Mouse (Mus musculus) kidney, postnatal 0 days (tissue): ENCODE measurements around the gene 6330409D20Rik. TPM values are rescaled to one million over a fixed set of nuclear protein-coding genes. Genes with fewer than 3 reads are reported as not detected.

ENCODE experiments used
- ATAC-seq: fragments of 200-750 bp; cut with Nextera tagmentation; replicated peaks from 2 replicates; pipeline ENCODE4 v1.8.0; 2017; ENCODE audit warnings: low read depth, moderate number of reproducible peaks, moderate TSS enrichment, moderate library complexity; ENCODE audit not compliant: low FRiP score
- DNase-seq: peaks from one replicate; pipeline ENCODE4 v3.0.0-alpha.2; 2016; ENCODE audit warnings: low spot score
- H3K27ac ChIP-seq: fragments of 300-500 bp; sonication (generic); 2 replicates; pipeline ENCODE4 v1.5.1; 2014; ENCODE audit warnings: mild to moderate bottlenecking
- H3K27me3 ChIP-seq: fragments of 300-500 bp; sonication (generic); 2 replicates; pipeline ENCODE4 v1.6.1; 2014; ENCODE audit warnings: low read length, mixed read lengths; ENCODE audit not compliant: insufficient read depth
- H3K36me3 ChIP-seq: fragments of 300-500 bp; sonication (generic); 2 replicates; pipeline ENCODE4 v1.6.1; 2014; ENCODE audit warnings: low read length, mixed read lengths; ENCODE audit not compliant: insufficient read depth
- H3K4me1 ChIP-seq: fragments of 300-500 bp; sonication (generic); replicated peaks from 2 replicates; pipeline ENCODE4 v1.6.1; 2014; ENCODE audit warnings: antibody characterized with exemption, low read length, mixed read lengths; ENCODE audit not compliant: insufficient read depth
- H3K4me2 ChIP-seq: fragments of 300-500 bp; sonication (generic); 2 replicates; pipeline ENCODE4 v1.6.1; 2014; ENCODE audit warnings: mild to moderate bottlenecking, low read length, moderate library complexity, mixed read lengths
- H3K4me3 ChIP-seq: fragments of 300-500 bp; sonication (generic); replicated peaks from 2 replicates; pipeline ENCODE4 v1.5.1; 2014; ENCODE audit warnings: low read depth, low read length
- H3K9ac ChIP-seq: fragments of 300-500 bp; sonication (generic); 2 replicates; pipeline ENCODE4 v1.6.1; 2014; ENCODE audit warnings: low read depth, low read length
- H3K9me3 ChIP-seq: fragments of 300-500 bp; sonication (generic); replicated peaks from 2 replicates; pipeline ENCODE4 v1.6.1; 2016; ENCODE audit warnings: low read length, inconsistent platforms, mixed read lengths
- CTCF ChIP-seq: IDR thresholded peaks from 2 replicates; pipeline ENCODE4 v1.5.1; 2016; ENCODE audit warnings: antibody characterized with exemption, low read depth, mild to moderate bottlenecking, moderate library complexity
- WGBS: fragments of 180-500 bp; shearing (Covaris S2); extraction: QIAGEN DNeasy Blood & Tissue Kit; methylation state at CpG from one replicate; pipeline ENCODE4 v1.1.7; 2014; 5-methylcytosine and 5-hydroxymethylcytosine counted together
- polyA plus RNA-seq: library from polyadenylated mRNA; unstranded; fragments of >200 nt; fragmentation: Nextera tagmentation; extraction: Ambion mirVana; gene quantifications from 2 replicates; pipeline ENCODE4 v1.2.1, GENCODE M21; 2015

Gene 6330409D20Rik
- polyA plus RNA-seq, 1 experiment from 2014 or later = not detected

DNA sequence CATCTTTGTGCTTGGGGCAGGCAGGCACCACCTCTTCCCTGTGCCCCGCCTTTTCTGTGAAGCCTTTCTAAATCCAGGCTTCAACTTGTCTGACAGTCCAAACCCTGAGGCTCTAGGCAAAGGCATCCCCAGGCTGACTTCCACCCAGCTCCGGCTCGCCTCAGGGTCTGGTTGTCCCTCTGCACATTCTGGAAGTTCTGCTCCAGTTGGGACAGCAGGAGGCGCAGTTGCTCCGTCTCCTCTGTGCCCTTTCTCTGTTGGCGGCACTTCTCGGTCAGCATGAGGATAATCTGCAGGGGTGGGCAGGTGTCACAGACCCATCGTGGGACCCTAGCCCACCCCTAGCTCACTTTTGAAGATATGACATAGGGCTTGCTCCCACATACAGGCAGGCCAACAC is 38.3 kb upstream of the 6330409D20Rik start:
- 20% methylated on average over 8 of the region's 8 CpGs for WGBS
- H3K27ac ChIP-seq = no peak overlapping the region
- TF ChIP-seq CTCF = peak; percentile 86
- DNase-seq = peak; percentile 86
- no peaks in the 10 kb centered on the region; the same call in 1 of the 2 replicates for H3K27me3 ChIP-seq
- H3K4me3 ChIP-seq = no peak overlapping the region
- ATAC-seq = no peak
- no peaks in the 10 kb centered on the region for H3K9me3 ChIP-seq
- peaks cover 4% of the 10 kb centered on the region for H3K4me1 ChIP-seq
- no peak overlapping the region for H3K4me2 ChIP-seq
- no peak overlapping the region for H3K9ac ChIP-seq
- H3K36me3 ChIP-seq = no peaks in the 10 kb centered on the region

DNA sequence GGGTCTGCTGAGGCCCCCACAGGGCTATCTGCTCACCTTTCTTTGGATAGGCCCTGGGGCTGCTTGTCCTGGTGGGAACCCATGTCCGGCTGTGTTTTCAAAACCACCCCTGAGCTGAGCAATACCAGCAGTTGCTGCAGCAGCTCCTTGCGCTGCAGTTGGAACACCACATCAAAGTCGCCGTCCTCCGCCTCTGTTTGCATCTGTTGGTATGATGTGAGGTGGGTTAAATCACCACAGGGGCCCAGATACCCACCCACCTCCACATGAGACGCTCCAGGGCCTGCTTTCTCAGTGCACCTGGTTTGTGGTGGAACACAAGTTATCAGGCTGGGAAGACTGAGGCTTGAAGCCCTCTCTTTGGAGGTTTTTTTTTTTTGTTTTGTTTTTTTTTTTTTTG is 37.3 kb upstream of the 6330409D20Rik start:
- WGBS = 91% methylated on average over 6 of the region's 6 CpGs
- Histone ChIP-seq H3K36me3 (no peaks in the 10 kb centered on the region), H3K9ac (no peak overlapping the region), H3K9me3 (no peaks in the 10 kb centered on the region), H3K4me1 (peaks cover 4% of the 10 kb centered on the region), H3K27me3 (no peaks in the 10 kb centered on the region; the same call in 1 of the 2 replicates), H3K4me3 (no peak overlapping the region), H3K27ac (no peak overlapping the region), H3K4me2 (no peak overlapping the region)
- DNase-seq (no peak), ATAC-seq (no peak)
- TF ChIP-seq CTCF = no peak

DNA sequence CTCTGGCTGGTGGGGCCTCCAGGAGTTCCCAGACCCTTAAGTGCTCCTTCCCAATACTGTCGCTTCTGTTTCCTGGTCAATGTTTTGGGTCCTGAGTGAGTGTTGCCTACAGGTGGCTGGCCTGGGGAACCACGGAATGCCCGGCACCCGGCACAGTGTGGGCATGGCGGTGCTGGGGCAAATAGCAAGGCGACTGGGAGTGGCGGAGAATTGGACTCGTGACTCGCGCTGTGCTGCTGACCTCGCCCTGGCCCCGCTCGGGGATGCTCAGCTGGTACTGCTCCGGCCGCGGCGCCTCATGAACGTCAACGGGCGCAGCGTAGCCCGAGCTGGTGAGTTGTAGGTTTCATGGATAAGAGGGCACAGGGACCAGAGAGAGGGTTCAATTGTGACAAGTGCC is 35.4 kb upstream of the 6330409D20Rik start:
- peaks cover 4% of the 10 kb centered on the region for H3K4me1 ChIP-seq
- no peak overlapping the region for H3K27ac ChIP-seq
- 0 out of 2 replicates have a peak, but pooled peaks have one; percentile 11 for ATAC-seq
- H3K27me3 ChIP-seq = no peaks in the 10 kb centered on the region; the same call in 1 of the 2 replicates
- no peak for DNase-seq
- peak overlapping the region; percentile 83 for H3K4me2 ChIP-seq
- WGBS = 25% methylated on average over 22 of the region's 22 CpGs
- H3K4me3 ChIP-seq = peak overlapping the region; percentile 40
- no peaks in the 10 kb centered on the region for H3K36me3 ChIP-seq
- no peak for TF ChIP-seq CTCF
- peak overlapping the region; percentile 13; the same call in 1 of the 2 replicates for H3K9ac ChIP-seq
- H3K9me3 ChIP-seq = no peaks in the 10 kb centered on the region

DNA sequence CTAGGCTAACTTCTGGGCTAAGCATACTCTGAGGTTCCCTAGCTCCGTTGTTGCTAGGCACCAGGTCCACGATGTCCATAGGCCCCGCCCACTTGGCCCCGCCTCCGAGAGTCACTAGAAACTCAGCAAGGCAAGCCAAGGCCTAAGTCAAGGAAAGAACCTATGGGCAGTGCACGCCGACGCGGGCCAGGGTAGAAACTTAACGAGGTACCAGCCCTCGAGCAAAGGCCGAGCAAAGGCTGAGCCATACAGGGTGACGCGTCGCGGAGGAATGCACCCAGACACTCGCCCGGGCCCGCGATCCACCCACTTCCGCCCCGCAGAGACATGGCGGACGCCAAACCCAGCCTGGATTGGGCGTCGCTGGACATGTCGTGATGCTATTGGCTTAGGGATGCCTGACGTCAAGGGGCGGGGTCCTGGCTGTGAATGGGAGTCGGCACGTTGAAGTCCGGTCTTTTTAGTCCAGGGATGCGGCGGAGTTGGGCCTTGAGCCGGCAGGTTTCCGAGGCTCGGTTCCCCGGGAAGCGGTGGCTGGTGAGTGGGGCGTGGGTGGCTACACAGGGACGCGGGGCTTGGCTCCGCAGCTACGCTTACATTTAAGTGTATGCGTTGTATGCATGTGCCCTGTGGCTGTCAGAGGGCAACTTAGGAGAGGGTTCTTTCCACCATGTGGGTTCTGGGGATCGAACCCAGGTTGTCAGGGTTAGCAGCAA is 34.7 kb upstream of the 6330409D20Rik start, which contains the start of the genes Ttc16 and Ptrh1:
Gene Ttc16 (minus strand): TSS at position 275 of the 716 bp plus-strand sequence.
Gene Ptrh1 (plus strand): TSS at position 428 of the 716 bp plus-strand sequence.
- Histone ChIP-seq H3K4me1 (peaks cover 4% of the 10 kb centered on the region), H3K36me3 (no peaks in the 10 kb centered on the region), H3K27me3 (no peaks in the 10 kb centered on the region; the same call in 1 of the 2 replicates), H3K9me3 (no peaks in the 10 kb centered on the region), H3K27ac (peak within 1 kb of the TSS; percentile 55), H3K4me2 (peak within 1 kb of the TSS; percentile 83), H3K4me3 (peak within 1 kb of the TSS; percentile 40), H3K9ac (peak within 1 kb of the TSS; percentile 13)
- WGBS = under 1% methylated on average over 46 of the region's 46 CpGs
- ATAC-seq (peak; percentile 96), DNase-seq (peak; percentile 99)
- no peak for TF ChIP-seq CTCF

DNA sequence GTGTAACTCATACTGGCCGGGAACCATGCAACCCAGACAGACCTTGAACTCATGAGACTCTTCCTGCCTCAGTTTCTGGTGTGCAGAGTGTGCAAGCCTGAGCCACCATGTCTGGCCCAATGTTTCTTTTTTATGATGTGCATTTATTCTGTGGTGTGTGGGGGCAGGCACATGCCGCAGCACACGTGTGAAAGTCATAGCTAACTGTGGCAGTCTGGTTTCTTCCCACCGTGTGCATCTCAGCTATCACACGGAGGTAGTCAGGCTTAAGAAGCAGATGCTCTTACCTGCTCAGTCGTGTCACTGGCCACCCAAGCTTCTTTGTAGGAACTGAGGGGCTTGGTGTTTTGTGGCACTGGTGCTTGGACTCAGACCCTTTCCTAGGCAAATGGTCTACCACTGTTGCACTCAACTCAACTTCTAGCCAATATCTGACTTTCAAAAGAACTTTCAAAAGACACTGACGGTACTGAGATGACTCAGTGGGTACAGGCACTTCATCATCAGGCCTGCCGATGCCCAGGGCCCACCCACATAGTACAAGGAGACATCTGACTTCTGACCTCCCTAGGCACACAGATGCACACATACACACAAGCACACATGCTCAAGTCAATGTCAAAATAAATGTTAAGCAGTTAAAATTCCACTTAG is 31.9 kb upstream of the 6330409D20Rik start:
- H3K4me3 ChIP-seq = no peak overlapping the region
- 79% methylated on average over 8 of the region's 8 CpGs for WGBS
- H3K9ac ChIP-seq = no peak overlapping the region
- no peaks in the 10 kb centered on the region; the same call in 1 of the 2 replicates for H3K27me3 ChIP-seq
- DNase-seq (no peak), ATAC-seq (no peak)
- H3K4me2 ChIP-seq = no peak overlapping the region
- H3K36me3 ChIP-seq = no peaks in the 10 kb centered on the region
- TF ChIP-seq CTCF = no peak
- H3K9me3 ChIP-seq = no peaks in the 10 kb centered on the region
- no peak overlapping the region for H3K27ac ChIP-seq
- peaks cover 4% of the 10 kb centered on the region for H3K4me1 ChIP-seq

DNA sequence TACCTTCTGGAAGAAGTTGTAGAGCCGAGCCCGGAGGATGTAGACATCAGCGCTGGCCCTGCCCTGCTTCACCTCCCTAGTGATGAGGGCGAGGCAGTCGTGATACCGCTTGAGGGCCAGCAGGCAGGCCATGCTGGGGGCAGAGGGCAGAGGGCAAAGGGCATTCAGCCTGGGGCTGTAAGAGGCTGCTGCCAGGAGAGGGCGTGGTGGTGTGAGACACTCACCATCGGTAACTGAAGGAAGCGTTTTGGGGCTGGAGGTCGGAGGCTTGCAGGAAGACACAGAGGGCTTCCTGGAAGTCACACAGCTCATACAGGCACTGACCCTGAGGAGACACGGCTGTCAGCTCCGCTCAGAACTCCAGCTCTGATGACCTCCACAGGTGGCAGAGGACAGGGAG is 31.1 kb upstream of the 6330409D20Rik start:
- H3K4me3 ChIP-seq = no peak overlapping the region
- H3K9ac ChIP-seq = no peak overlapping the region
- WGBS = 29% methylated on average over 12 of the region's 12 CpGs
- no peak overlapping the region for H3K4me2 ChIP-seq
- H3K27ac ChIP-seq = no peak overlapping the region
- DNase-seq (no peak), ATAC-seq (no peak)
- no peaks in the 10 kb centered on the region; the same call in 1 of the 2 replicates for H3K27me3 ChIP-seq
- no peaks in the 10 kb centered on the region for H3K36me3 ChIP-seq
- no peaks in the 10 kb centered on the region for H3K9me3 ChIP-seq
- TF ChIP-seq CTCF = peak; percentile 19; the same call in 1 of the 2 replicates
- H3K4me1 ChIP-seq = peaks cover 4% of the 10 kb centered on the region
